Mouse (Mus musculus) embryonic facial prominence, embryonic 11.5 days (tissue): ENCODE measurements around the gene Ncoa1. TPM values are rescaled to one million over a fixed set of nuclear protein-coding genes. Genes with fewer than 3 reads are reported as not detected.

ENCODE experiments used
- ATAC-seq: fragments of 200-750 bp; cut with Nextera tagmentation; replicated peaks from 2 replicates; pipeline ENCODE4 v1.8.0; 2017; ENCODE audit warnings: low read depth; ENCODE audit not compliant: insufficient number of reproducible peaks, low FRiP score, low TSS enrichment
- DNase-seq: peaks from one replicate; pipeline ENCODE4 v3.0.0-alpha.2; 2015; ENCODE audit warnings: low spot score
- H3K27ac ChIP-seq: fragments of 300-500 bp; sonication (generic); replicated peaks from 2 replicates; pipeline ENCODE4 v1.5.1; 2014; ENCODE audit warnings: mild to moderate bottlenecking, low read depth, low read length, control low read depth
- H3K27me3 ChIP-seq: fragments of 300-500 bp; sonication (generic); 2 replicates; pipeline ENCODE4 v1.6.1; 2014; ENCODE audit warnings: mild to moderate bottlenecking, low read length, moderate library complexity, mixed read lengths; ENCODE audit not compliant: control insufficient read depth, insufficient read depth
- H3K36me3 ChIP-seq: fragments of 300-500 bp; sonication (generic); replicated peaks from 2 replicates; pipeline ENCODE4 v1.6.1; 2014; ENCODE audit warnings: low read depth, mild to moderate bottlenecking, low read length, moderate library complexity, mixed read lengths; ENCODE audit not compliant: control insufficient read depth, insufficient read depth
- H3K4me1 ChIP-seq: fragments of 300-500 bp; sonication (generic); 2 replicates; pipeline ENCODE4 v1.6.1; 2014; ENCODE audit warnings: low read length, mixed read lengths; ENCODE audit not compliant: control insufficient read depth, insufficient read depth
- H3K4me2 ChIP-seq: fragments of 300-500 bp; sonication (generic); 2 replicates; pipeline ENCODE4 v1.6.1; 2014; ENCODE audit warnings: low read depth, mild to moderate bottlenecking, control low read depth, low read length, moderate library complexity
- H3K4me3 ChIP-seq: fragments of 300-500 bp; sonication (generic); 2 replicates; pipeline ENCODE4 v1.5.1; 2014; ENCODE audit warnings: low read depth, low read length, control low read depth
- H3K9ac ChIP-seq: fragments of 300-500 bp; sonication (generic); replicated peaks from 2 replicates; pipeline ENCODE4 v1.6.1; 2014; ENCODE audit warnings: mild to moderate bottlenecking, control low read depth, low read length
- H3K9me3 ChIP-seq: fragments of 300-500 bp; sonication (generic); replicated peaks from 2 replicates; pipeline ENCODE4 v1.6.1; 2016; ENCODE audit warnings: mild to moderate bottlenecking, low read length, inconsistent platforms, mixed read lengths; ENCODE audit not compliant: control insufficient read depth
- WGBS: fragments of 180-500 bp; shearing (Covaris S2); extraction: QIAGEN DNeasy Blood & Tissue Kit; methylation state at CpG from one replicate; pipeline ENCODE4 v1.1.7; 2014; 5-methylcytosine and 5-hydroxymethylcytosine counted together
- polyA plus RNA-seq: library from polyadenylated mRNA; unstranded; fragments of >200 nt; fragmentation: Nextera tagmentation; extraction: Ambion mirVana; gene quantifications from 2 replicates; pipeline ENCODE4 v1.2.1, GENCODE M21; 2014

Gene Ncoa1
- polyA plus RNA-seq, 1 experiment from 2014 or later, result 7.8 TPM

DNA sequence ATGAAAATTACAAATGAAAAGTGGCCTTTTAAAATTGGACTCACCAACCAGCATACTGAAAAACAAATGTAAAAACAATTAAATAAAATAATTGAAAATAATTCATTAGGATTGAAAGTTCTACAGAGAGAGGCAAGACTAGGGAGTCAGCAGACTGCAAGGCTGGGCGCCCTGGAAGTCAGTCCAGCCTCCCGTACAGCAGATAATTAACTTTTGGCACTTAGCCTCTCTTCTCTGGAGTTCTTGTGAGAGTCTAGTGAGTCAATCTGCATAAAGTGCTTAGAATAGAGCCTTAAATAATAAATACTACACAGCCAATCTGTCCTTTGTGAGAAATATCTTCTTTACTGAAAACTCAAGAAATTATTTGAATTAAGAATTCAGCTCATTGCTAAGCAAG lies 69.9 kb downstream of the Ncoa1 start:
- Histone ChIP-seq H3K4me1 (no peaks in the 10 kb centered on the region), H3K9me3 (no peaks in the 10 kb centered on the region), H3K36me3 (no peaks in the 10 kb centered on the region), H3K9ac (no peak overlapping the region), H3K4me3 (no peak overlapping the region), H3K27me3 (no peaks in the 10 kb centered on the region), H3K27ac (no peak overlapping the region), H3K4me2 (no peak overlapping the region)
- ATAC-seq (no peak), DNase-seq (no peak)
- 74% methylated on average over 2 of the region's 2 CpGs for WGBS

- no peak overlapping the region for H3K9ac ChIP-seq
- H3K4me3 ChIP-seq, result no peak overlapping the region
- no peaks in the 10 kb centered on the region for H3K9me3 ChIP-seq
- H3K27me3 ChIP-seq, result no peaks in the 10 kb centered on the region
- no peak for ATAC-seq
- H3K27ac ChIP-seq, result no peak overlapping the region
- WGBS, result 69% methylated on average over 3 of the region's 3 CpGs
- no peak for DNase-seq
- no peak overlapping the region for H3K4me2 ChIP-seq
- no peaks in the 10 kb centered on the region for H3K36me3 ChIP-seq
- no peaks in the 10 kb centered on the region for H3K4me1 ChIP-seq
These were observed 70.8 kb downstream of the Ncoa1 start for GRCm38 (mm10) chr12:4406155-4406554.

DNA sequence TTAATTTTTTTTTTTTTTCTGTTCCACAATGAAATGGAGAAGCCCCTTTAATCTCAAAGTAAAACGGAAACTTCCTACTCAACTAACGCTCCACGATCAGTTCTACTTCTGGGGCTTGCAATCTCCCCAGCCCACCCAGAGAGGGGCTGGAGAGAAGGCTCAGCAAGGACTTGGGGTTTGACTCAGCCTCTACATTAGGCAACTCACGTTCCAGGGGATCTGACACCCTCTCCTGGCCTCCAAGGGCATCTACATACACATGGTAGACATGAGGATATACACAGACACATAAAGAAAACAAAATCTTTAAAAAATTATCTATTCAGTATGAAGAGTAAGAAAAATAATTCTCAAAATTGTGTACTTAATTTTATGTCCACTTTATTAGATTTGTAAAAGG lies 73.8 kb downstream of the Ncoa1 start:
- H3K4me2 ChIP-seq, result no peak overlapping the region
- H3K4me3 ChIP-seq, result no peak overlapping the region
- no peak overlapping the region for H3K27ac ChIP-seq
- no peak overlapping the region for H3K9ac ChIP-seq
- H3K9me3 ChIP-seq, result no peaks in the 10 kb centered on the region
- H3K27me3 ChIP-seq, result no peaks in the 10 kb centered on the region
- 58% methylated on average over 4 of the region's 4 CpGs for WGBS
- DNase-seq (no peak), ATAC-seq (no peak)
- H3K4me1 ChIP-seq, result no peaks in the 10 kb centered on the region
- H3K36me3 ChIP-seq, result no peaks in the 10 kb centered on the region

- ATAC-seq, result no peak
- no peaks in the 10 kb centered on the region for H3K9me3 ChIP-seq
- H3K4me2 ChIP-seq, result no peak overlapping the region
- no peak overlapping the region for H3K27ac ChIP-seq
- no peak for DNase-seq
- H3K4me3 ChIP-seq, result no peak overlapping the region
- H3K36me3 ChIP-seq, result no peaks in the 10 kb centered on the region
- WGBS, result 83% methylated on average over 7 of the region's 7 CpGs
- H3K27me3 ChIP-seq, result no peaks in the 10 kb centered on the region
- no peaks in the 10 kb centered on the region for H3K4me1 ChIP-seq
- no peak overlapping the region for H3K9ac ChIP-seq
These were observed 80.8 kb downstream of the Ncoa1 start for GRCm38 (mm10) chr12:4396221-4396620.

- Histone ChIP-seq H3K4me2 (no peak overlapping the region), H3K9ac (no peak overlapping the region), H3K36me3 (no peaks in the 10 kb centered on the region), H3K27ac (no peak overlapping the region), H3K4me3 (no peak overlapping the region), H3K27me3 (no peaks in the 10 kb centered on the region), H3K4me1 (no peaks in the 10 kb centered on the region), H3K9me3 (no peaks in the 10 kb centered on the region)
- ATAC-seq (no peak), DNase-seq (no peak)
- WGBS, result 57% methylated on average over 2 of the region's 2 CpGs
These were observed 84.4 kb downstream of the Ncoa1 start for GRCm38 (mm10) chr12:4392590-4392989.

- DNase-seq, result no peak
- H3K4me2 ChIP-seq, result no peak overlapping the region
- H3K4me1 ChIP-seq, result no peaks in the 10 kb centered on the region
- H3K9ac ChIP-seq, result no peak overlapping the region
- no peak overlapping the region for H3K27ac ChIP-seq
- H3K9me3 ChIP-seq, result no peaks in the 10 kb centered on the region
- no peak overlapping the region for H3K4me3 ChIP-seq
- no peaks in the 10 kb centered on the region for H3K36me3 ChIP-seq
- ATAC-seq, result no peak
- WGBS, result 83% methylated on average over 3 of the region's 3 CpGs
- no peaks in the 10 kb centered on the region for H3K27me3 ChIP-seq
These were observed 84.9 kb downstream of the Ncoa1 start for GRCm38 (mm10) chr12:4392074-4392473.

DNA sequence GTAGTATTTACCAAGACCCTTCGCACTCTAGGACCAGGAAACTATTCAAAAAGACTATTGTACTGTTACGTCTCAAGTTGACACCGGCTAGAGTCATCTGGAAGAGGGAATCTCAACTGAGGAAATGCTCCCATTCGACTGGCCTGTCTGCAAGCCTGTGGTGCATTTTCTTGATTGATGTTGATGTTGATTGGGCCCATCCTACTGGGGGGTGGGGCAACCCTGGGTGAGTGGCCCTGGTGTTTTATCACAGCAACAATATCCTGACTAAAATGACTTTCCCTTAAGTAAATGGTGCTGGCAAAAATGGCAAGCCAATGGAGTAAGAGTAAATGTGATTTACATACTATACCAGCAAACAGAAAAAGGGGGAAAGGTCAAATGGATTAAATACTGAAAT lies 85.7 kb downstream of the Ncoa1 start:
- whole genome bisulfite sequencing, result 45% methylated on average over 4 of the region's 4 CpGs
- no peaks in the 10 kb centered on the region for H3K27me3 ChIP-seq
- H3K4me1 ChIP-seq, result no peaks in the 10 kb centered on the region
- H3K4me2 ChIP-seq, result no peak overlapping the region
- no peak overlapping the region for H3K9ac ChIP-seq
- no peak overlapping the region for H3K4me3 ChIP-seq
- ATAC-seq, result no peak
- H3K36me3 ChIP-seq, result no peaks in the 10 kb centered on the region
- no peaks in the 10 kb centered on the region for H3K9me3 ChIP-seq
- H3K27ac ChIP-seq, result no peak overlapping the region
- DNase-seq, result peak; percentile 7

DNA sequence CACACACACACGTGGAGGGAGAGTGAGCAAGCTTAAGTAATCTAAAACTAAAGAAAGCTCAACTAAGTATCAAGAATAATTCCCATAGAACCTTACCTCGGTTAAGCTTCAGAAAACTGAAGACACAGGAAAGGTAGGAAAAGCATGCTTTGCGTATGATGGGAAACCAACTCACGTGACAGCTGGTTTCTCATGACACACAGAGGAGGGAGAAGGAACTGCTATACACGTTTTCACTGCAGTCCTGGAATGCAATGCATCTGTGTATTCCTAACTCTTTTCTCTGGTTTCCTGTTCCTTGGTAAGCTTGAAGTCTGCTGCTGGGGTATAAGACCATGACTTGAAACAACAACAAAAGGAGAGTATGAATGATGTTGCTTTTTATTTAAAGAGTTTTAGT lies 86.3 kb downstream of the Ncoa1 start:
- Histone ChIP-seq H3K36me3 (no peaks in the 10 kb centered on the region), H3K27me3 (no peaks in the 10 kb centered on the region), H3K4me2 (no peak overlapping the region), H3K27ac (no peak overlapping the region), H3K9ac (no peak overlapping the region), H3K9me3 (no peaks in the 10 kb centered on the region), H3K4me3 (no peak overlapping the region), H3K4me1 (no peaks in the 10 kb centered on the region)
- ATAC-seq (no peak), DNase-seq (peak; percentile 10)
- WGBS, result 56% methylated on average over 5 of the region's 5 CpGs
